Mouse (Mus musculus) urinary bladder, postnatal 4 days (tissue): Measurements from ENCODE around the gene Arid5b.

ENCODE experiments used
- DNase-seq, 2 experiments: peaks; one replicate each; pipeline ENCODE4 v3.0.0; 2021 to 2022; ENCODE audit warnings: low spot score in 2 of 2

Gene Arid5b

DNA sequence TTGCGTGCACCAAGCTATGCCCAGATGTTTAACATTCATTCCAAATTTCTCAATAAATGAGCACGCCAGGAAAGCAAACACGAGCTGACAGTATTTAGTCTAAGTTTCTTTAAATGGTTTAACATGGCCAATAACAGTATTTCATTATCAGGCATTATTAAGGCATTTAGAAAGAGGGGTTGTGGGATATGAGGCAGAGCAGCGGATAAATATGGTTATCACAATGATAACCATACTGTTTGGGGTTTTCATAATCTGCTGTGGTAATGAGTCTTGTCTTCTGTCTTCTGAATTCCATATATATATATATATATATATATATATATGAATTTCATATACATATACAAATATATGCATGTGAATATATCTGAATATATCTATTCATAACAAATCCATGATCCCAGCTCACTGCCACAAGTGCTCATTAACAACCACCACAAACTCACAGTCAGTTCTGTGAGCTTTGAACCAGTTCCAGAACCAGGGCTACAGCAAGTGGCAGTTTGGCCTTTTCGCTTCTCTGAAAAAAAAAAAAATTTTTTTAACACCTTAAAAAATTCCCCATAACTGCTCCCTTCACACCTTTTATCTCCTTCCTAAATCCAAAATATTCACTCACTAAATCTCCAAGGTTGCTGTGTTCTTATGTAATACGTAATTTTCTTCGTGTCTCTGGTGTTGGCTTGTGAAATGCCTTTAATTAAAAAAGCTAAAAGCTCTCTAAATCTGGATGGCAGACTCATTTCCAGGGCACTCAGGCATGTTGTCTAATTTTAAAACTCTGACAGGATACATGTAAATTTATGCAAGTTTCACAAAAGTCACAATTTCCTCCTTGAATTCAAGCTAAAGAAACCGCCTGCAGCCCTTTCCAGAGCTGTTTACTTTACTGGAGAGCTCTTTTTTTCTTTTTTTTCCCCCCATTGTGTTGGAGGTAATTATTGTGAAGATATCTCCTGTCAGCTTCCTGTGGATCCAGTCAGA is 113.5 kb downstream of the Arid5b start:
- DNase-seq: no peak

DNA sequence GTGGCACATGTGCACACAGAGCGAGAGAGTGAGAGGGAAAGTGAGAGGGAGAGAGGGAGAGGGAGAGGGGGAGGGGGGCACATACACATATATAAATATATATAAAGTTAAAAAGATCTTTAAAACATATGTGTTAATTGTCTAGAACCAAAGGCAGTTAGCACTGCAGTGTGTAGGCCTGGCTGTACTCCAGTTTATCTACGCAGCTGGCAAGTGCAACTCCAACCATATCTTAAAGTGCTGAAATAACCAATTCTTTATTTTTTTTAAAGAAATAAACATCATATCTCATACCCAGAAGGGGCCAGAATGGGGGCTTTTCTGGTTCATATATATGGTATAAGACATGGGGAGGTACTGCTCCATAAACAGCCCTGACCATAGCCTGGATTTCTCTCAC is 114.4 kb downstream of the Arid5b start:
- no peak for DNase-seq

DNA sequence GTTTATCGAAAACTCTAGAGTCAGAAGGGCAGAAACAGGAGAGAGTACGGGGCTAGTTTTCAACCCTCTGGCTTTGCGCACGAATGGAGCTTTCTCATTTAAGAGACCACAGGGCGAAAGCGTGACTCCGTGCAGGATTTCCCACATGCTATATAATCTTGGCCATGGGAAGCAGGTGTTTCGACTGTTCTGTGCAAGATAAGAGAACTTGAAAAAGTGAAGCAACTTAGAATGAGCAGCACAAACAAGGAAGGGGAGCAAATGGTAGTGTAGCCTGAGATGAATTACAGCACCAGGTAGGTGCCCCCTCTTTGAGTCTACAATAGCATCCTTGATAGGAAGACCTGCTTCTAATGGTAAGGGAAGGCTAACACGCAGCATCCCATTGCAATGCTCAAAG is 118.8 kb downstream of the Arid5b start:
- no peak for DNase-seq

DNA sequence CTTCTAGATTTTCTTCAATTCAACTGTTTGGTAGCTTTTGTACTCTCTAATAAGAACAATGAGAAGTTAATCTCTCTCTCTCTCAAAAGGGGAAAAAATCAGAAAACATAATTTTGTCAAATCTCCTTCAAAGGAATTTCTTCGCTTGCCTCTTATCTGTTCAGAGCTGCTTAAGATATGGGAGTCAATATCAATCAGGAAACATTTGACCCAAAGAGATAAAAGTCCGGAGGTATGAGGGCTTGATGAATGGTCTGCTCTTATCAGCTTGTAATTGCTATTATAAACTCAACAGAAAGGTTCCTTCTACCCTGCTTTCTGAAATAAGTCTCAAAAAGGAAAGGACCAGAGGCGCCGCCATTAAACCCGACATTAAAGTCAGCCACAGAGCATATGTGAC is 120.0 kb downstream of the Arid5b start:
- no peak for DNase-seq

DNA sequence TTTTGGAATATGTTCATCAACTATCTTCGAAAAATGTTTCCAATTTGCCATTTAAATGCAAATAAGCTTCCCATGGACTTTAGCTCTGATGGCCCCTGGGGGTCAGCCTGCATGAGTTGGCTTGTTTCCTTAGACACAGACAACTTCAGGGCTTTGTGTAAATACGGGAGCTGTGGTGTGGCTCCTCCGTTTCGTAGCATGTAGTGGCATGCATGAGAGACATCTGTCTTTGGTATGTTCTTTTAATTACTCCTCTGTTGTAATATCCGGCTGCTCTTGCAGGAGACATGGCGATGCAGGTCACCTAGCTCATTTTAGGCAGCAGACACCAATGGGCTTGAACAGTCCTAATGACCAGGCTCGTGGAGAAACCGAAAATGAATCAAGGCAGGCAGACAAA is 121.0 kb downstream of the Arid5b start:
- DNase-seq: no peak

DNA sequence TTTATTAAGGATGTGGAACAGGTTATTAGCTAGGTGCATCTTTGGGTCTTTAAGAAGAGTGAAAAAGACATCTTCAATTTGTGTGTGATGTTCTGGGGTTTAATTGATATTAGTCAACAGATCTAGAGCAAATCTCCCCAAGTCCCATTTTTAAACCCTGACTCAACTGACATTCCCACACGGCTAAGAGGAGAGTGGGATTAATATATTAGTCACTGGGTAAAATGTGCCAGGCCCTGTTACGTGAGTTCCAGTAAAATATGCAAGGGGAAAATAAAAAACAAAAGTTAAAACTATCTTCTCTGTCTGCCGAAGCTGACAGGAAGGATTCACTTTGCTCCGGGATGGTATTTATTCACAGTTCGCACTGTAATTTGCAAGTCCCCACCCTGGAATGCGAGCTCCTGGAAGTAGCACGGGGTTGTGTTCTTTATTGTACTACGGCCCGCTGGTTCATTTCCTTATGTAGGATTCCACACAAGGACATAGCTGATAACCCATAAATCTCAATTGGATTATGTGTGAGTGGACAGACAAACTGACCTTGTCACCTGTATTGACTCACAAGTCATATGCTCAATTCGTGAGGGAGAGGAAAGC is 121.8 kb downstream of the Arid5b start:
- DNase-seq: no peak

DNA sequence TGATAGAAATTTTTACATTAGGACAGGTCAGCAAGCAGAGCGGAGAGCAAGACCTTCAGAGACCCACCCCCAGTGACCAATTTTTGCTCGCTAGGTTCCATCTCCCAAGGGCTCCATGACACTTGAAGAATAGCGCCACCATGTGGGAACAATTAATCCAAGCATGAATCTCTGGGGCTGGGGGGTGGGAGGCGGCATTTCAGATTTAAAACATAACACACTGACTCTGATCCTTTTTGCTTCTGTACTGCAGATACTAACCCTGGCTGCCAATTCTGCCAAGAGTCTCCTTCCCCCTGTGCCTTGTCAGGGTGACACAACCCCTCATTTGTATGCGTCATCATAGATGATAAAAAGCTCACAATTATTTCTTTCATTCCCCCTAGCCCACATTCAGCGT is 122.4 kb downstream of the Arid5b start:
- DNase-seq: no peak

DNA sequence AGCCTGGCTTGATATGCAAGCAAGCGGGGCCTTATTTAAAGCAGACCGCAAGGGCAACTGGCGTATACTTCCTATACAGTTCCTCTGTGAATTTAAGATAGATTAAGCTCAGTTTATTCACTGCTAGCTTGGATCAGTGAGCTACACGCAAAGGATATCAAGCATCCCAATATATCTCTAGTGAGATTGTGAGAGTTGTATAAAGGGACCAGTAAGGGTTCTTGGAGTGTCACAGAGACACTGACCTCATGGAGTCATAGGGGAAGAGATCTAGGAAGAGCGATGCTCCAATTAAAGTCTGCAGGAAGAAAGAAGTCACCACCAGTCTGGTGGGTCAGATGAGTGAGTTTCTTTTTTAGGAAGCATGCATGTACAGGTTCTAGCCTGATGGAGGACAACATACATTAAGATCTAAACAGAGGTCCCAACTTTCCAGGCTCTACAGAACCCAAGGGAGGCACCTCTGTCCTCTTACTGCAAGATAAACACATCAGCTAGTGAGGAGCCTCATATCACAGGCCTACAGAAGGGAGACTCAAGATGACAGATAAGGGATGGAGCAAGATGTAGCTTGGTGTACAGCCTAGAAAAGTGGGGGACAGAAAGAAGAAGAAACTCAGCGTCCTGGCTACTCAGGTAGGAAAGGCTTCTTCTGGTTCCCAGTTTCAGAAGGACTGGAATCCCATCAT is 123.0 kb downstream of the Arid5b start:
- DNase-seq: no peak

DNA sequence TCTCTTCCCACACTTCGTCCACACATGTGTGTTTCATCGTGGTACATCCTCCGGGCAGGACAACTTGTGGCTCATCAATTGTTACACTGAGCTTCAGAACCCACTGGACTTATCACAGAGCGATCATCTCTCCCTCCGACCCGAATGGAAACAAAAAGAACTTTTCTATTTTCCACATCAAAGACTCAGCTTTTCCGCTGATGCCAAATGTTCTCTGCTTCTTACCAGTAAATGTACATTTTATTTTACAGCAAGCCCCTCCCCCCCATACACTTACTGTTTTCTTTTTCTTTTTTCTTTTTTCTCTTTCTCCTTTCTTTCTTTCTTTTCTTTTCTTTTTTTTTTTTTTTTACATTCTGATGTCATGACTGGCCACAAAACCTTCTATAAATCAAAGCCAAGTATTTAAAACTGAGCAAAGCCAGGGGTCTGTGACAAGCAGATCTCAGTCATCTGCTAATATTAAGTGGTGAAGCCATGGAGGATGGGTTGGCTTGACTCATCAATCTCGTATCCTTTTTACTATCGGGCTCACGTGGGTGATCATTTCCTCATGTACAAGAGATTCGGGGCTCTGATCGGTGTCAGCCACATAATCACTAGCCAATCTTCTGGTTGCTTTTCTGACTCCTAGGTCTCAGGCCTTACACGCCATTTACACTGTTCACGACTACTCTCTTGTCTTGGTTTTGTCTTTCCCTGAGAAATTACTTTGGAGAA is 124.3 kb downstream of the Arid5b start:
- DNase-seq: no peak

DNA sequence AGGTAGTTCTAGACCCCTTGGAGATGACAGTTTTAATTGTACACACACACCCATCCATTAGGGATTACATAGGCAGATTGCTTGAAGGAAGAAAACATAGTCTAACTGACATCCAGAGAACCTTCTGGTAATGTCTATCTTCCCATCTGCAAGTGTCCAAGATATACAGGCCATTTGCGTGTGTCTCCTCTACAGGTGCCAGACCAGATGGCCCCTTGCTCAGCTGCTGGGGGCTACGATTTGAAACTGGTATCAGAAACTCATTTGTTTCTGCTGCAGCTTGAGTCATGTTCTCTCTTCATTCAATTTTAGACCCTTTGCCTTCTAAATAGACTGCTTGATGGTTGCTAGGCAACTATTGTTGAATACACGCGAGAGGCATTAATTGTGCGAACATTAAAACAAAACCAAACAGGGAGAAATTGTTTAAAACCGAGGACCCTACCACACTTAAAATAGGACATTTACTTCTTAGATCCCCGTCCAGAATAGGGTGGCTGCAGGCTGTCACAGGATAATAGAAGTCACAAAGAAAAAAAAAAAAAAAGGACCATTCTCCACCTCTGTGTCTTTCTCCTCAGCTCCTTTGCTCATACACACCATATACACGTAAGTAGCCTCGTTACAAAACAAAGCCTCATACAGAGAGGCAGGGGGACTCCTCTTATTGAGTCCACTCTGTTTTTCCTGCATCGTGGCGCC is 125.0 kb downstream of the Arid5b start:
- no peak for DNase-seq

DNA sequence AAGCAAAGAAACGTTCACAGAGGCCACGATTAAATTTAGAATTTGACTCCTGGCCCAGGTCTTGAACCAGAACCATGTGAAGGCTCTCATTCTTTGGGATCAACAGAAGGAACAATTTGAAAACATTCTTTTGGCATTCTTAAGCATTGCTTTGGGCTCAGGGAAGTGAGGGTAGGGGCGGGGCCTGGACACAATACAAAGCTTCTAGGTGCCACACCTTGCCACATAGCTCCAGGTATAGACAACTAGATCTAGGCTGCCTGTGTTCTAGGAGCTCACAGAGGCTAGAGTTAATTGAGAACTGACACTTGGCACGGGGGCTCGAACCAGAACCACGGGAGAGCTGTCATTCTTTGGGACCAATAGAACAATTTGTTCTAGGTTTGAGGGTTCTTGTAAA is 130.0 kb downstream of the Arid5b start:
- no peak for DNase-seq

DNA sequence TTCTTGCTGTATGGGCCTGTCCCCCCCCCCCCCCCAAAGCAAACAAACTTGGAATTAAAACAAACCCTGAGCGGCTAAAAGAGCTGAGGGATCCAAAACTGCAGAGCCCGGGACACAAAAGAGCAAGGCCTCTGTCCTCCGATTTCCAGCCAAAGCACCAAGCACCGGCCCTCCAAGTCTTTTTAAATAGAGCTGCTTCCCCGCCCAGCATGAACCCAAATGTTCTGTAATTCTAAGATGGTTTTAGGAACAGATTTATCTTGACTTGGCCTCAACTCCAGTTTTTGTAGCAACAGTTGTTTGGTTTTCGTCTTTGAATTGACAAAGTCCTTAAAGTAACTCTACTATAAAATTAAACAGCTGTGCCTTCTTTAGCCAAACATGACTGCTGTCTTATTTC is 130.8 kb downstream of the Arid5b start:
- DNase-seq: no peak

DNA sequence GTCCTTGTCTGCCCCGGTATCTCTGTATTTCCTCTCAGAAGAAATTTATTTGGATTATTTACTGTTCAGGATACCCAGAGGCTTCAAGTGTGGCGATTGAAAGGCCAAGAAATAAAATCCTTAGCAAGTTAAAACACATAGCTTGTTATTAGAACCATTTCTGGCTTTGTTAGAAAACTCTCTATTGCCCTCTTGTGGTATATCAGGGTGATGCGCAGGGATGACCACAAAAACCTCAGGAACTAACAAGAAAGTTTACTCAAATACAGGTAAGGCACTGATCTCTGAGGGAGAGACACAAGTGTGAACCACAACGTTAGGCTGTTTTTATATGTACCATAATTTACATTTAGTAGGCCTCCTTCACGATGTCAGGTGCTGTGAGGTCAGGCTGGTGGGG is 131.7 kb downstream of the Arid5b start:
- no peak for DNase-seq

DNA sequence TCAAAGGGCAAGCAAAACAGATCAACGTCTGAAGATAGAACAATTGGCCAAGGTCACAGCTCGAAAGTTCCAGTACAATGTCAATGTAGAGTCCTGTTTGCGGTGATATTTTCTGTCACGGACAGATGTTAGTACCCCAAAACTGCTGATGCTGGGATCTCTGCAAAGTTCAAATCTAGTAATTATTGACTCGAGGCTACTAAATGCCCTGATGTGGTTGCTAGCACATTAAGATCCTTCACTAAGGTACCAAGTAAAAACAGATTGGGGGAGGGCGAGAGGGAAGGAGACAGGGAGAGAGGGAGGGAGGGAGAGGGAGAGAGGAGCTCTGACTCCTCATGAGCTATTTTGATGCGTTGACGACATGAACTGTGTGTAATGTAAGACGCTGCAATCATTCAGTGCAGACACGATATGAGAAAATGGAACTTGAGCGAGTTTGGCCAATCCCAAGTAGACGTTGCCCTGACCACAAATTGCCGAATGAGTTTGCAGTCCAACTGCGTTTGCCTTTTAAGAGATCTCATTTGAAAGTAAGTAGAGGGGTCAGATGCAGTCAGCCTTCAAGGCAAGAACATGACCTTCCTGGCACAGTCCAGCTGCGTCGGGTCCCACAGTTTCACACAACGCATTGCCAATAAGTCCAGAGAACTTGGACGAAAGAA is 133.1 kb downstream of the Arid5b start:
- DNase-seq: no peak

DNA sequence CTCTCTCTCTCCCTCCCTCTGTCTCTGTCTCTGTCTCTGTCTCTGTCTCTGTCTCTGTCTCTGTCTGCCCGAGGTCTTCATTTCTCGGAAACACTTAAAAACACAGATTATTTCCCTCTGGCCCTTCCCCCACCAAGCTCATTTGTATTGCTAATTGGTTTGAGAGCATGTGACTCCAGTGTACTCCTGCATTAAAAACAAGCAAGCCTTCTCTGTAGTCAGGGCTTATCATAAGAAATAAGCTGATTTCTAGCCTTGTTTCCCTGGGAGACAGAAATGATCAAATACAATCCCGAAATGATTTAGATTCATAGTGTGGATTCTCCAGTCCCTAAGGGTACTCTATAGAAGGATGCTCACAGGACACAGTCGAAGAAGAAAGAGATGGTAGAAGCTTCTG is 136.0 kb downstream of the Arid5b start:
- DNase-seq: no peak

DNA sequence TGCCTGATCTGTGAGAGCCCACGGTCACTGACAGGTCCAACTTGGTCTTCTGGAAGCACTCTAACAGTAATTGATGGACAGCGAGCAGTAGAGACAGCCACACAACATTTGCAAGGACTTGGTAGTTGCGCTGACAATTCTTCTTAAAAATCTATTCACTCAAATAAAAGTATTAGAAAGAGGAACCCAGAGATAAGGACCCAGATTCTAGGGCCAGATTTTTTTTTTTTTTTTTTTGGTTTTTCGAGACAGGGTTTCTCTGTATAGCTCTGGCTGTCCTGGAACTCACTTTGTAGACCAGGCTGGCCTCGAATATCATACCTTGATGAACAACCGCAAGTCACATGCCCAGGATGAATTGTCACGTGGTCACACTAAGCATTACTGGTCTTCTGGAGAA is 137.0 kb downstream of the Arid5b start:
- no peak for DNase-seq

DNA sequence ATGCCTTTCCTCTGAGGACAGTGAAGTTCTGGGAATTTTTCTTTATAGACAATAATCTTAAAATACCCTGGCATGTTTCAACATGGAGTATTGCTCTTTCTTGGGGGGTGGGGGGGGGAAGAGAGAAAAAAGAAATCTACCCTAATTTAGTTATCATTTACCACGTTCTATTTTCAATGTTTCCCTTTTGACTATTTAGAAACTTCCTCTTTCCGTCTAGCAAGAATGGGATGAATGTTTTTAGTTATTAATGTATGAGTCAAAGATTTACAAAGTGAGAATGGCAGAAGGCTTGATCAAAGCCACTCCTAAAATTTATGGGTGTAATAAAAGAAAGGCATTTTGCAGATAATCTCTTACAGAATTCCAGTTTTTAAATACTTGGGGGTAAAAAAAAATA is 137.7 kb downstream of the Arid5b start:
- no peak for DNase-seq

DNA sequence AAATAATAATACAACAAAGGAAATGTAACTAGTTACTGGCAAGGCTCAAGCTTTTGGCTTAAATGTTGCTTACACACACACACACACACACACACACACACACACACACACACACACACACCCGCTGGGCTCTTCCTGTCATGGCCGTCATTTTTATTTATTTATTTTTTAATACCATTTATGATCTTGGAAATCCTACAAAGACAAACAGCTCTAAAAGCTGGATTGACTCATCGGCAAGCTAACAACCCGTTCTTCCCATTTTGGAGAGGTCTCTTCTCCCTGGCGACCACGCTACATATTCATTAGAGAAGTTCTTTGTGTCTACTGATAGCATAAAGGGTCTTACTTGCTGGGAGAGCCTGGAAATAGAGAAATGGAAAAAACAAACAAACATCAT is 138.2 kb downstream of the Arid5b start:
- no peak for DNase-seq

DNA sequence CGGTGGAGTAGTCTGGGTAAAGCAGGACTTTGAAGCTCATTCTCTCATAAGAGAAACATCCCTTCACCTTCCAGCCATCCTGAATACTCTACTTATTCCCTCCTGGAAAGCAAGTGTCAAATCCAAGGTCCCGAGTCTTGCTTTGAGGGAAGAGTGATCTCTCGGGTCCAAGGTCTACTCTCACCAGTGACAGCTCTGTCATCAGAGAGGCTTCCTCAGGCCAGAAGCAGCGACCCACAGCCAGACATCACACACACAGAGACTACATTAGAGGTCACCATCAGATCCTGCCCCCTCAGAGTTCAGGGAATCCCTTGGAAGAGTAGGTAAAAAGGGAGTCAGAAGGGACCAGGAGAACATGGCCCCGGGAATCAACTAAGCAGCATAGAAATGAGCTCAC is 140.4 kb downstream of the Arid5b start:
- no peak for DNase-seq

DNA sequence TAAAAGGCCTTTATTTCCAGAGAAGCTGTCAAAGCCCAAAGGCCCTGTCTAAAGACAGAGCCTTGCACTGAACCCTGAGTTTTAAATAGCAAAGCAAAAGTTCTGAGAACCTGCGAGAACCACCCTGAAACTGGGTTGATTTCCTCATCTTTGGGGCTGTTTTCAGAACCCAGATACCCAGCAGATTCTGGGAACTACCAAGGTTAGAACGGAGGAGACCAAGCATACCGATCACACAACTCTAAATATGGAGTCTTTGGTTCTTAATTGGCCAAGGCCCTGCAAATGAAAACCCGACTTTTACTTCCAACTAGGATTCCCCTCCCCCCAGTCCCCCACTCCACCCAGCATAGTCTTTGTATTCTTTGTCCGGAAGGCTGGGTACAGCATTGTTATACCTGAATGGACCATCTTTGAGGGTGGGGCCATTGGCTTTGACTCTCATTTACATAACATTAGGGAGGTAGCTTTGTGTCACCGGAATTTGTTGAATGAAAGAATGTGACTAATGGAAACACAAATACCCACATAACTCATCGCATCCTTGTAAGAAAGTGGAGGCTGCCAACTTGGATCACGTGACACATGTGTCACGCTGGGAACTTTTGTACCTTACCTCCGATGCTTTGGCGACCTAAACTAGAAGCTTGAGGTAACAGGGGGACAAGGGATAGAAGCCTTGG is 141.2 kb downstream of the Arid5b start:
- no peak for DNase-seq
